Mouse (Mus musculus): Measurements from ENCODE around the gene Tpcn1. TPM values are rescaled to one million over a fixed set of nuclear protein-coding genes. Genes with fewer than 3 reads are reported as not detected.
"Not testable (repeated sequence)": the region's sequence is repeated elsewhere in the genome, so short reads cannot be mapped to it uniquely, and the experiment has no call there.

Gene Tpcn1
- total RNA-seq, 2 experiments from 2014 or later = 67.1 to 71.2 TPM

DNA sequence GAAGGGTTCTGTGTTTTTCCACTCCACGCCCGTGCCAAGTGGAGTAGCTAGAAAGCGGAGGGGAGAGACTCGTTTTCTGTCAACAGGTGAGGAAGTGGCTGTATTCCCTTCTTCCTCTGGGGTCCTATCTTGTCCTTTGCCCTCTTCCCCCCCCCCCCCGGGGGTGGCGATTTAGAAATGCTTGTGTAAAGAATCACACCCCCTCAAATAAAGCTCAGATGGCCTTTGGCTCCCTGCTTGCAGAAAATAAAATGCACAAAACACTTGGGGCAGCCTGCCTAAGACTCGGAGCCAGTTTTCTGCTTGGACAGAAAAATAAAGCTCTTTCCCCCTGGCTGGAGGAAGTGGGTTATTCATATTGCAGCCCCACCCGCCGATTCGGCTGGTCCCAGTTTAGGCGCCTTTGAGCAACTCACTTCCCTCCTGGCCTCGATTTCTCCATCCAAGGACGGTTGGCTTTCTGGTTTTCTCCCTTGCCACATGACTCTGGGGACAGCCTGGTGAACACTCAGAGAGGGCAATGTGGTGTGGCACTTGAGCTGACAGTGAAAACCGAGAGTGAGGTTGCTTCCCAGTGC lies 76.7 kb downstream of the Tpcn1 start:
- DNase-seq = no peak

GRCm38 (mm10) chr5:120510982-120511642 lies 77.4 kb downstream of the Tpcn1 start, which contains the start of gene Slc8b1:
Slc8b1 (plus strand) TSS chr5:120511168.
- peak; percentile 98 for DNase-seq

DNA sequence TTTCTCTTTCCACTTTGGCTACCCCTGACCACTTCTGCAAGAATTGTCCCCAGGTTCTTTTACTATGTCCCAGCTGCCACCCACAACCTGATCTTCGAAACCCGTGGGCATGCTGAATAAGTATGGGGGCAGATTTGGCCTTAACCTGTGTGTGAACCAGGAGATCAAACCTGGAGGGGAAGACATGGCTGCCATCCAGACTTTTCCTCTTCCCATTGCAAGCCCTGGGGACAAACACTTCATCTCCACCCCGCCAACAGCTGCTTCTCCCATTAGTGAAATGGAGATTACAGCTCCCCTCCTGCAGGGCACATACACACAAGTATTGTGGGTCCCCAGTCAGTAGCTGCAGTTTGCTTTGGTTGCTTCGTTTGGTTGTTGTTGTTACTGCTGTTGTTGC lies 81.2 kb downstream of the Tpcn1 start:
- DNase-seq = no peak

GRCm38 (mm10) chr5:120506490-120506889 lies 82.0 kb downstream of the Tpcn1 start:
- no peak for DNase-seq

DNA sequence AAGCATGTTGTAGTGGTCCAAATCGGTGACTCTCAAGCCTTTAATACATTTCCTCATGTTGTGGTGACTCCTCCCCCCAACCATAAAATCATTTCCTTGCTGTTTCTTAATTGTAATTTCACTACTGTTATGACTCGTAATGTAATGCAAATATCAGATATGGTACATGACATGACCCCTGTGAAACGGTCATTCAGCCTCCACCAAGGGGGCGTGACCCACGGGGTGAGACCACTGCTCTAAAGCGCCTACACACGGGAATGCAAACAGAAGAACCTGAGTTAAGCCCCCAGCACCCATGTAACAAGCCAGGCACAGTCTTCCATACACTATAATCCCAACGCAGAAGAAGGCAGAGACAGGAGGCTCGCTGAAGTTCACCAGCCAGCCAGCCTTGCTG lies 82.7 kb downstream of the Tpcn1 start:
- DNase-seq = no peak

GRCm38 (mm10) chr5:120505368-120505767 lies 83.1 kb downstream of the Tpcn1 start:
- peak; percentile 81 for DNase-seq

- DNase-seq = peak; percentile 88
Observed at GRCm38 (mm10) chr5:120503144-120503795, 85.2 kb downstream of the Tpcn1 start, which contains the start of gene Plbd2. Plbd2 (minus strand) TSS chr5:120503625.

DNA sequence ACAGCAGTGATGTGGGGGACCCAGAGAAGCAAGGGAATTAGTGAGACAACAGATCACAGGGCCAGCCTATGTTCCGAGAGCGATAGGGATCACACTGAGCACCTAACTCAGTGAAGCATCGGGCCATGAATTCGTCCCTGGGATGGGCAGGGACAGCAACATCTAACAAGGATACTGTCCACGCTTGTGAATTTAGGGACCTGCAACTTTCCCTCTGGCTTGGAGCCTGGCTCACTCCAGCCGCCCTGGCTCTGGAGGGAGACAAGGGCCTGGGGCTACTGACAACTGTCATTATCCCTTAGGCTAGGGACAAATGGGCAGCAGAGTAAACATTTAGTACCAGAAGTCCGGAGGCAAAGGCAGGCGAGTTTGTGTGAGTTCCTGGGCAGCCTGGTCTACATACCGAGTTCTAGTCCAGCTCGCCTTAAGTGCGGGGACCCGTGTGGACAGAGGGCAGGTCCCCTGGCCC lies 85.8 kb downstream of the Tpcn1 start:
- DNase-seq = no peak

- DNase-seq = no peak
Observed at GRCm38 (mm10) chr5:120502147-120502621, 86.3 kb downstream of the Tpcn1 start.

- not testable (repeated sequence) for DNase-seq
Observed at GRCm38 (mm10) chr5:120500609-120501008, 87.9 kb downstream of the Tpcn1 start.

- no peak for DNase-seq
Observed at GRCm38 (mm10) chr5:120499202-120499601, 89.3 kb downstream of the Tpcn1 start.

DNA sequence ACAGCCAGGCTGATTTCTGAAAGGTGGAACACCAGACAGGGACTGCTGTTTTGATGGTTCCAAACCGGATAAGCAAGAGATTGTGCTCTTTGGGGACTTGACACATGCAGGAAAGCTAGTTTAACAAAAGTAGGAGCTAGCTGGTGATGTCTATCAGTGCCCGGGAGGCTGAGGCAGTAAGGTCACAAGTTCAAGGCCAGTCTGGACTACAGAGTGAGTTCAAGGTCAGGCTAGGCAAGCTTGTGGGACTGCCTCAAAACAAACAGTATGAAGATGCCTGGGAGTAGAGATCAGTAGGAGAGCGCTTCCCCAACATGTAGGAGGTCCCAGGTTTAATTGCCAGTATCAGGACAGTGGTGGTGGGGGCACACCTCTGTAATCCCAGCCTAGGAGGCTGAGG lies 91.4 kb downstream of the Tpcn1 start:
- DNase-seq = no peak

DNA sequence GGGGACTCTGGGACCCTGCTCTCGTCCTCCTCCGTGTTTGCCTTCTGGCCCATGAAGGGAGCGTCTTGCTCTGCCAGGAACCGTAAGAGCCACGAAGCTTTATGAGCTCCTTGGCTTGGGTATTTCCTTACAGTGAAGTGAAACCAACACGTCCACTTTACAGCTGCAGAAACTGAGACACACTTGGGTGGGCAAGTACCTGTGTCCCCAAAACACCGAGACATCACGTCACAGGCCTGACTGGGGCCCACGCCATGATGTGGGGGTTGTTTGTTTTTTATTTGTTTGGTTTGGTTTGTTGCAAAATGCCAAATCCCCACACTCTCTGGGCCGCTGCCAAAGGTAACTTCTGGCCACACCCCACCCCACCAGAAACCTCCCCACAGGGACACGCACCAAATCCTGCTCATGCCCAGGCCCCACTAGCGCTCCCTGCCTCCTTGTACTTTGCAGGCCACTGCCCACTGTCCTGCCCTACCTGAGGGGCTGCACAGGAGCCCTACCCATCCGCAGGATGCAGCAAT lies 92.7 kb downstream of the Tpcn1 start:
- DNase-seq = no peak

DNA sequence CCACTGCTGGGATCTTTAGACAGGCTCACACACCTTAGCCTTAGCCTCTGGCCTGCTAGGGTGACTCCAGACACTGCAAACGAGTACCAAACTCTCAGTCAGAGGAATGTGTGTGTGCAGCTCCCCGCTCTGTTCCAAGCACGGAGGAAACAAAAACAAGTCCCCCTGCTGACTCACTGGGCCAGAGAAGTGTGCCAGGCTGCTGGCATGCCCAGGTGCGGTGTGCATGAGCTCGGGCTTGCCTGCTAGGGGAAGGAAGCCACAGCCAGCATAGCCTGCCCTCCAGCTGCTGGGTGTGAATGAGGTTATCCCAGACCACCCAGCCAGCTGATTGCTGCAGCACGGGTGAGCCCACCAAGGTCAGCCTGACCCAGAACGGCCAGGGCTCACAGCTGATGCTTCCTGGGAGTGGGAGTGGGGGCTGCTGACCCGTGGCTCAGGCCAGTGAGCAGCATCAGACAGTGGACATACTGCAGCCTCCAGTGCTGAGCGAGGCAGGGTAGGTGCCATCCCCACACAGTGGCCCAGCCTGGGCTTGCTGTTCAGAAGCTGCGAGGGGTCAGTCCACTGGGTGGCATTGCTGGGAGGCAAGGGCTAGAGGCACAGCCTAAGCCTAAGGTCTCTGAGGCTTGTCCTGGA lies 93.3 kb downstream of the Tpcn1 start:
- DNase-seq = no peak

GRCm38 (mm10) chr5:120493873-120494395 lies 94.5 kb downstream of the Tpcn1 start:
- DNase-seq = no peak

GRCm38 (mm10) chr5:120493440-120493839 lies 95.0 kb downstream of the Tpcn1 start:
- no peak for DNase-seq

DNA sequence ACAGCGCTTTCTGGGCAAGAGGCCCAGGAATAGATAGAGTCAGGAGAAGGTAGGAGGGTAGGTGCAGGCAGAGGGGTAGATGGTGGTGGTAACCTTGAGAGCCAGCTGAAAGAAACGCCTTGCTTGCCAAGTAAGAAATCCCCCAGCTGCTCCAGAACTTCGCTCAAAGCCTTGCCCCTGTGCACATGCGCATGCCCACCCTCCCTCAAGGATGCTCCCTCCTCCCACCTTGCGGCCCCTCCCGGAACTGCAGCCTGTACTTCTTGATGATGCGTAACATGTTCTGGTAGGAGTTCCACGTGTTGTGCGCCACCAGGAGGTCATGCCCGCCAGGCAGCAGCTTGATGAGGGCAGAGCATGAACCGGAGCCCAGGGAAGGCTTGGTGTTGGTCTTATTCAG lies 96.0 kb downstream of the Tpcn1 start:
- peak; percentile 58 for DNase-seq

GRCm38 (mm10) chr5:120490679-120491192 lies 97.7 kb downstream of the Tpcn1 start:
- no peak for DNase-seq

GRCm38 (mm10) chr5:120487844-120488243 lies 100.6 kb downstream of the Tpcn1 start:
- no peak for DNase-seq
